Mouse (Mus musculus) B cell, adult 2 months (primary cell): ENCODE measurements around the gene Olfr228.
"Not testable (repeated sequence)": the region's sequence is repeated elsewhere in the genome, so short reads cannot be mapped to it uniquely, and the experiment has no call there.

ENCODE experiments used
- DNase-seq, 2 experiments: peaks; one replicate each; pipeline ENCODE4 v3.0.0; 2022

The Olfr228 gene

GRCm38 (mm10) chr2:86487286-86487685 lies at the start of gene Olfr228:
Gene Olfr228, minus strand, starts transcription at chr2:86487386.
- DNase-seq, result no peak

GRCm38 (mm10) chr2:86530991-86531390 lies 43.8 kb upstream of the Olfr228 start:
- no peak for DNase-seq

- no peak for DNase-seq
These were observed 21.0 kb upstream of the Olfr228 start, which contains the start of gene Olfr1076 for GRCm38 (mm10) chr2:86508161-86508560. Gene Olfr1076, plus strand, starts transcription at chr2:86508461.

GRCm38 (mm10) chr2:86464442-86465109 lies 22.6 kb downstream of the Olfr228 start:
- peak in 1 of 2 experiments; percentile 6 for DNase-seq

- DNase-seq, result no peak
These were observed 26.8 kb downstream of the Olfr228 start for GRCm38 (mm10) chr2:86460434-86460833.

- DNase-seq, result no peak
These were observed 31.0 kb downstream of the Olfr228 start, which contains the start of gene Olfr1066 for GRCm38 (mm10) chr2:86456169-86456568. Gene Olfr1066, minus strand, starts transcription at chr2:86456269.

- DNase-seq, result not testable (repeated sequence)
These were observed 36.7 kb downstream of the Olfr228 start, which contains the start of gene Olfr1065 for GRCm38 (mm10) chr2:86450491-86450890. Gene Olfr1065, minus strand, starts transcription at chr2:86450591.

- DNase-seq, result not testable (repeated sequence)
These were observed 45.1 kb downstream of the Olfr228 start for GRCm38 (mm10) chr2:86442101-86442500.
